Mouse (Mus musculus): ENCODE data around the gene Ddo. TPM values are rescaled to one million over a fixed set of nuclear protein-coding genes. Genes with fewer than 3 reads are reported as not detected.

The Ddo gene
- total RNA-seq, 2 experiments from 2014 or later = 10.2 to 25.2 TPM

DNA sequence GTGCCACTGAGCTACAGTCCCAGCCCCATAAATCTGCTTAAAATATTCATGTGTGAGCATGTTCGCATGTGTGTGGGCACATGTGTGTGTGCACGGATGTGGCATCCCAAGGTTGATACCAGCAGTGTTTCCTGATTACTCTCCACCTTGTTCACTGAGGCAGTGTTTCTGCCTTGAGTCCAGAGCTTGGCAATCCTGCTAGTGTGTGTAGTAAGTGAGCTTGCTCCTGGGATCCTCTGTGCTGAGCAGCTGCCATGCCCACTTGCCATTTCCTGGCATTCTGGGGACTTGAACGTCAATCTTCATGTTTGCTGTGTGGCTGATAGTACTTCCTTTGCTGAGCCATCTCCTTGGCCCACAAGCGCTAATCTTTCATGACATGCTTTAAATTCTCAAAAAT, 85.3 kb downstream of the Ddo start:
- DNase-seq (ENCODE audit: low spot score in 2 of 2) = no peak

DNA sequence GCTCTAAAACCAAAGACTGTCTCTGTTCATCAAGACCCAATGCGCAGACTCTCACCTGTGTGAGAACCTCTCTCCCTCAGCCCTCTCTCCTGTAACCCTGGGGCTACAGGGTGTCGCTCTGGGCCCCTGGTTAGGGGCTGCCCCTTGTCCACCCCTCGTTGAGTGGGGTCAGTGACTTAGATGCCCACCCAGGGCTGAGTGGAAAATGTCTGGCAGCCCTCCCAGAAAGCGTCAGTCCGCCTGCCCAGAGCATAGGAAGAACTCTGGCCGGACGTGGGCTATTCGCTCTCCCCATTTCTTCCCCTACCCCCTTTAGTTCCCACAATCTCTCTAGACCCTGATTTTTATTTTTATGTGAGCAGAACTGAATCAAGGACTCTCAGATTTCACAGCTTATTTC, 86.5 kb downstream of the Ddo start:
- DNase-seq (ENCODE audit: low spot score in 2 of 2) = no peak

DNA sequence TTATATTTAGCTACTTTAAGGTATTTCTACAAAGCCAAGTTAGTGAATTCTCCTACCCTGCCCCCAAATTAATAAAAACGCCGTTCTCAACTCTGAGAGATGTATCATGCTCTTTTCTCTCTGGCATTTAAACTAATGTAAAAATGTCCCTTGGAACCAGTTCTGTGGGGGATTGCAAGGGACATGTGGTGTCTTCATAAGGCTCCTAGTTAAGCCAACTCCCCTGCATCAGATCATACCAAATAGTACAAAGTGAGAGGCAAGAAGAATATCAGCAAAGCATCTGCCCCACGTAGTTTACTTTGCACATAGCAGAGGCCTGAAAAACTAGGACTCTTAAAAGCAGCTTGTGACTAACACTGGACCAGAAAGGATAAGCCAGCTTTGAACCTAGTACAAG, 86.9 kb downstream of the Ddo start:
- no peak for DNase-seq (ENCODE audit: low spot score in 2 of 2)

DNA sequence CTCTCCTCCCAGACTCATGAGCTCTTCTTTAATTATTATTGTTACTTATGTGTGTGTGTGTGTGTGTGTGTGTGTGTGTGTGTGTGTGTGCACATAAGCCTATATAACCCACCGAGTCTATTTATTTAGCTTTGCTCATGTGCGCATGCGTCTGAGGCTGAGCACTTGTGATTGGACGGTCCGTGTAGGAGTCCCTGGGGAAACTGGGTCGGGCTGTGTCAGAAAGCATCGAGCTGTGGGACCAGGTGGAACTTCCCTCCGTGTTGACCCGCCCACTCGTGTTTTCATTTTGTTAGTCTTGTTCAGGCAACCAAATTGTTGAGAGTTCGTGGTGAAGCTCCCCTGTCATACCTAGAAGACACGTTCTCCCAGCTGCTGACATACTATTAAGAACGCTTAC, 88.6 kb downstream of the Ddo start:
- DNase-seq (ENCODE audit: low spot score in 2 of 2) = no peak

DNA sequence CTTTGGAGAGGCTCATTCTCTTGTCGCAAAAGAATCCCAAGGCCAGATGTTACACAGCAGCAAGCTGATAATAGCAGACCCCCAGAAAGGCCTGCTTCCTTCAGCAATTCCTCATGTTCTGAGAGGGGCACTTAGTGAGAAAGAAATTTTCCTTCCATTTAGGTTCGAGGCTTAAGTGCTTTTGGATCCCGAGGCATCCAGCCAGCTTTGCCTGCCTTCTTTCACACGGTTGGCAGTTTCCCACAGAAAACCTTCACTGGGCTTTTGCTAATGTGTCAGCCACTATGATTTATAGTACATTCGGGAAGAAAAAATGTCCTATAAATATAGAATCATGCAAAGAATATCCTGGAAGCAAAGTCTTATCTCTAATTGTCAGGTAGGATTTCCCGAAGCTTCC, 89.3 kb downstream of the Ddo start:
- no peak for DNase-seq (ENCODE audit: low spot score in 2 of 2)

DNA sequence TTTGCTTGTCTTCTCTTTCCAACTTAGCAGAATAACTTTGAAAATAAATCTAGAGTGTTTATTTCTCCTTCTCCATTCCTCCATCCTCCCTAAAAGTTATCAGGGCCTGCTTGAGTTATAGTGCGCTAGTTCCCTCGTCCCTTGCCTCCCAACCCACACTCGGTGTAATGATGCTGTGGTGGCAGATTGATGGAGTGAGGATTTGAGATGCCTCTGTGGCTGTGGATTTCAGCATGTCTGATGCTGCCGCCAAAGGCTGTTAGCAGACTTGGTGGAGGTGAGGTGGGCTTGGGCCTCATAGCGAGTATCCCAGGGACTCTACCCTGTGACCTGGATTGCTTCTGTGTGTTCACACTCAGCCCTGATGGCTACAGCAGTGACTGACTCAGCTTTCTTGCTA, 91.1 kb downstream of the Ddo start:
- no peak for DNase-seq (ENCODE audit: low spot score in 2 of 2)

DNA sequence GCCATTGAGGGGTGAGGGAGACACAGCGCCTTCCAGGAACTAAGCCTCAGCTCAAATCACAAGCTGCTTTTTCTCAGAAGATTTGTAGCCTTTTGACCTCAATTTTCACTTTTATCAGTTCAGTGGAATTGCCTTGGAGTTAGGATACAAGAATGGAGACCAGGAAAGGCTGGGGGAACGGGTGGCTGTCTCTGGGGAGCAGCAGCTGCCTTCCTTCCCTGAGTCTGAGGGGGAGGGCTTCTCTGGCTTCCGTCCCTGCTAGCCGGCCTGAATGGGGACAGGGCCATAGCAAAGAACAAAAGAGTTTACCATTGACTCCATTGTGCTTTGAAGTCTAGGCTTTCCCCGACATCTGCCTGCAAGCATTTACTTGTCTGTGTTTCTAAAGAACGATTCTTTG, 94.5 kb downstream of the Ddo start:
- no peak for DNase-seq (ENCODE audit: low spot score in 2 of 2)

DNA sequence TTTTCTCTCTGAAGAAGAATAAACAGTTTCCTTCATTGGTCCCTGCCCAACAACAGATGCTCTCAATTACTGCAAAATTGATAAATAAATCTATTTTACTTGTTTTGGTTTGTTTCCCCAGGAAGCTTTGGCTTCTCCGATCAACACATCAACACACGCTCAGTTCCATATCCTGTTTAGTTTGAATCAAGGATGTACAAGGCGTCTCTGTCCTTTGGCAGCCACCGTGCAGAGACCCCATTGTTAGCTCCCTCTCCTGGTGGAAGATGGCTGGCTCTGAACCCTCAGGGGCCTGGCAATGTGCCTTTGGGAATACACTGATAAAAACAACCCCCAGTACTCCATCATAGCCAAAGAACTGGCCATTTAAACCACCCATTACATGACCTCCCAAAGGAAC, 95.3 kb downstream of the Ddo start:
- no peak for DNase-seq (ENCODE audit: low spot score in 2 of 2)

DNA sequence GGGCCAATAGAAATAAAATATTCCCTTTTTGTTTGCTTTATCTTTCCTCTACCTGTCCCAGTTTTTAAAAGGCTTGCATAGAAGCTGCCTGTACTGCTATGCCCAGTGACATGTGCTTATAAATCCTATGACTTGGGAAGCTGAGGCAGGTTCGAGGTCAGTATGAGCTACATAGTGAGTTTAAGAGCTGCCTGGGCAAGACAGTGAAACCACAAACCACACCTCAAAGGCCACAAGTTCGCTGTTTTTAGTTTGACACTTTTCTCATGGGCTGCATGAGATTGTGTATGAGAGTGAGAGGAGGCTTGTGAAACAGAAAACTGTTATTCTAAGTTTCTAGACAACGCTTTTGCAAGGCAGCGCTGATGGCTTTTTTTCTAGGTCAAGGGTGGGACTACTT, 95.7 kb downstream of the Ddo start:
- no peak for DNase-seq (ENCODE audit: low spot score in 2 of 2)

DNA sequence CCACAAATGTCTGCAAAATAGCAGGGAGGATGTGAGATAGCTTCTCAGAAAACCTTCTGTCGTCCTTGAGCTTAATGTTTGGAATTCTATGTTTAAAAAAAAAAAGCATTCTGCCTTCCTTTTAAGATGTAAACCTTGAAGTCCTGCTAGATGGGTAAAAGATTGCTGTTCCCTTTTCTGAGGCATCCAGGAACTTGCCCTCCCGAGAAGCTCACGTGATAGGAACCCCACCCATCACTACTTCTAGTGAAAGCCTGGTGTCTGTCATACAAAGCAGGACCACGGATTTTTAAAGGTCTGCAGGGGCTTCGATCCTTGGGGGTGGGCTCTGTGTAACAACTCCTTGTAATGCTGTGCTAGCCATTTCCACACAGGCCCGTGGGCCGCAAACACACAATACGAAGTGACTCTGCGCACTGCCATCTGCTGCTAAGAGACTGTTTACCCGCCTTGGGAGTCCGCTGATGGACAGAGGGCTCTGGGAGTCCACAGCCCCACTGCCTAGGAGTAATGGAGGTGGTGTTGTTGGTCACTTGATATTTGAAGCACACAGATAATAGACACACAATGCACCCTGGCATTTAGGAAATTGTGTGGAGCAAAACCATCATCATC, 96.6 kb downstream of the Ddo start:
- DNase-seq (ENCODE audit: low spot score in 2 of 2) = no peak

DNA sequence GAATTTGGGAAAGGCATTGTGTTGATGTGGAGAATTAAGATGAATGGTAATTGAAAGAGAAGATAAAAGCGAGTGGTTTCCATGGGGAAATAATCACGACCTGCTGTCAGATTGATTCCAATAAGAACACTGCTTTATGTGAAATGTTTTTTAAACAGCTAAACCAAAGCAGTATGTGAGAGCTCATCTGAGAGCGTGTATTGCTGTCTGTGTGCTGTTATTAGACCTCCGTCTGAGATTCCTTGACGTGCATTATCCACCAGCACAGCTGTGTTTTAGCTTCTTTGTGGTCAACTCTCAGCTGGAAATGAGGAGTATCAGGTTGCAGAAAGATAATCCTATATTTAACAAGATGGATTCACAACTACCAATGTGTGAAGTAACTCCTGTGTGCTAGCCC, 97.2 kb downstream of the Ddo start:
- no peak for DNase-seq (ENCODE audit: low spot score in 2 of 2)

DNA sequence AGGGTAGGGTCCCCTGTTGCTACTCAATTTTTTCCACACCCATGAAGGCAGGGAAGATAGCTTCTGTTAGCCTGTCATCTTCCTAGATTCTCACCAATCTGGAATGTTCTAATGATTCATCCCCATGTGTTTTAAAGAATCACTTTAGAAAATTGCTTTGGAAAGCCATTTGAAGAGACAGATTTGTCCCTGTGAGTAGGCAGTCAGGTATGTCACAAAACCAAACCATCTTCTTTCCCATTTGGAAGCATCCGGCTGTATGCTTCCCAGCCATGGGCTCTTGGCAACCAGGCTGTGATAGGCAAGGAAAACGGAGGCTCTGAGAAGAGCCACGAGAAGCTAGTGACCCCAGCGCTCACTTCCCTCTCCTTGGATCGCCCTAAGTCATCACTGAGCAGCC, 100.4 kb downstream of the Ddo start:
- DNase-seq (ENCODE audit: low spot score in 2 of 2) = no peak

Other genes with a start within 250 kb of the Ddo start
- not detected for gene Slc22a16, start 59.7 kb upstream of the Ddo start, total RNA-seq (2021)
- 1 to 10 TPM; 6.5 to 7.3 TPM for gene Mettl24, start 53.3 kb downstream of the Ddo start, total RNA-seq (2021)